Mouse (Mus musculus): ENCODE results near the gene Abhd11.

DNA sequence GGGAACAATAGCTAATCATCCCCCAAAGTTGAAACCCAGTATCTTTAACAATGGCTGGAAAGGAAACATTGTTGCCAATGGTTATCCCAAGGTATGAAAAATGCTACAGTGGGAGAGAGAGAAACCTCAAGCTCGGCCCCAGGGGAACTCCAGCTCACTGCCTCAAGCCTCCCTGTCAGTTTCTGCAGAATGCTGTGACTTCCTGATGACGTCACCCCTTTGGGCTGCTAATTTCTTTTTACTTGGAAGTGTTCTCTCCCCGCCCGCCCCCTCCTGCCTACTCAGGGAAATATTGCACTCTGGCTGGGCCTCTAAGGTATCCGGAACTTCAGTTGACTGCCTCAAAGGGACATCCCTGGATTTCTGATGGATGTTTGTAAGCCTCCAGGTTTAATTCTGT lies 45.4 kb upstream of the Abhd11 start:
- no peak for TF ChIP-seq CTCF (IDR thresholded peaks at IDR 0.05; ENCODE audit: low read depth, low read length)
- no peak for TF ChIP-seq POLR2A (IDR thresholded peaks at IDR 0.05; ENCODE audit: extremely low read depth, insufficient read depth, low read length)
